Mouse (Mus musculus): ENCODE data around the gene Rbbp4.
"Not testable (repeated sequence)": the region's sequence is repeated elsewhere in the genome, so short reads cannot be mapped to it uniquely, and the experiment has no call there.

Gene Rbbp4

GRCm38 (mm10) chr4:129335216-129336074, at the start of gene Rbbp4, which contains the start of gene Zbtb8os:
TSS of gene Rbbp4 (minus strand) at chr4:129335370.
TSS of gene Zbtb8os (plus strand) at chr4:129335695.
- peak; percentile 97 for DNase-seq

GRCm38 (mm10) chr4:129384440-129384839, 49.3 kb upstream of the Rbbp4 start:
- DNase-seq: no peak

DNA sequence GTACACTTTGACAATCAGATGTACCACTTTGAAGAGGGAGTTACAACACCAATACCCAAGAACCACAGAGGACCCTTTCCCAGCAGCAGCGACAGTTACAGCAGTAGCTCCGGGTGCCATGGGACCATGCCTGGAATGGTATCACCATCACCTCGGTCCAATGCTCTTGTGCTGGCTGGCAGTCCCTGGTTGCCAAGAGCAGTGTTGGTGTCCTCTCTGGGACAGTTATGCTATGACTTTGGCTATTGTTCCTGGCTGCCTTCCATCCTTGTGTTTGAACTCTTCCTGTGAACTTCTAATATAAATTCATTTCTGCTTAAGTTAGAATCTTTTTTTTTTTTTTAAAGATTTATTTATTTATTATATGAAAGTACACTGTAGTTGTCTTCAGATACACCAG, 48.4 kb upstream of the Rbbp4 start:
- DNase-seq: no peak

DNA sequence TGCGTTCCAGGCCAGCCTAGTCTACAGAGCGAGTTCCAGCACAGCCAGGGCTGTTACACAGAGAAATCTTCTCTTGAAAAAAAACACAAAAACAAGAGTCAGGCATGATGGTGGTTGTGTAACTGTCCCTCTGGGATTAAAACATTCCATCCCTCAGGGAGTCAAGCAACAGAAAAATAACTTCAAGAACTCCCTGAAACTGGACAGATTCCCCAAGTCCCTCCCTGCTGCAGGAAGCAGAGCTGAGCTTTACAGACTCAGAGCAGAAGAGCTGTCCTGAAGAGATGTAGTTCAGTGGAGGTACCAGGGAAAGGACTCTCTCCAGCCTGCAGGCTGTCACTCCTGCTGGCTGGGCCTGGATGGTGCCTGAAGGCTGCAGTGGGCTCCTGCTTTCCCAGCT, 47.3 kb upstream of the Rbbp4 start:
- no peak for DNase-seq

GRCm38 (mm10) chr4:129382029-129382428, 46.9 kb upstream of the Rbbp4 start:
- no peak for DNase-seq

DNA sequence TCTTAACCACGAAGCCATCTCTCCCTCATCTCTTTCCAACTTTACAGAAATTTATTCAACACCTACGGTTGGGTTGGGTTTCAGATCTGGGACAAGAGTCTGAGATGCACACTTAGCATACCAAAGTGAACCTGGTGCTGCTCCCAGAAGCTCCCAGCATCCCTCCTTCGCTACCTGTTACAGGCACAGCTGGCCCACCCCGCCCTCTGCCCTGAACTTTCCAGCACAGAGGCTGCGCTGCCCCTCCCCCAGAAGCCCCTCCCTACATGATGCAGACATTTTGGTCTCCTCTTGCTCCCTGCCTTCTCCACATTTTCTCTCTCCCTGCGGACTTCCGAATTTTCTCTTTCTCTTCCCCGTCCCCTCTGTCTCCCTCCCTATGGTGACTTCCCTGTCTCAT, 46.0 kb upstream of the Rbbp4 start:
- no peak for DNase-seq

GRCm38 (mm10) chr4:129379805-129380204, 44.6 kb upstream of the Rbbp4 start:
- DNase-seq: no peak

DNA sequence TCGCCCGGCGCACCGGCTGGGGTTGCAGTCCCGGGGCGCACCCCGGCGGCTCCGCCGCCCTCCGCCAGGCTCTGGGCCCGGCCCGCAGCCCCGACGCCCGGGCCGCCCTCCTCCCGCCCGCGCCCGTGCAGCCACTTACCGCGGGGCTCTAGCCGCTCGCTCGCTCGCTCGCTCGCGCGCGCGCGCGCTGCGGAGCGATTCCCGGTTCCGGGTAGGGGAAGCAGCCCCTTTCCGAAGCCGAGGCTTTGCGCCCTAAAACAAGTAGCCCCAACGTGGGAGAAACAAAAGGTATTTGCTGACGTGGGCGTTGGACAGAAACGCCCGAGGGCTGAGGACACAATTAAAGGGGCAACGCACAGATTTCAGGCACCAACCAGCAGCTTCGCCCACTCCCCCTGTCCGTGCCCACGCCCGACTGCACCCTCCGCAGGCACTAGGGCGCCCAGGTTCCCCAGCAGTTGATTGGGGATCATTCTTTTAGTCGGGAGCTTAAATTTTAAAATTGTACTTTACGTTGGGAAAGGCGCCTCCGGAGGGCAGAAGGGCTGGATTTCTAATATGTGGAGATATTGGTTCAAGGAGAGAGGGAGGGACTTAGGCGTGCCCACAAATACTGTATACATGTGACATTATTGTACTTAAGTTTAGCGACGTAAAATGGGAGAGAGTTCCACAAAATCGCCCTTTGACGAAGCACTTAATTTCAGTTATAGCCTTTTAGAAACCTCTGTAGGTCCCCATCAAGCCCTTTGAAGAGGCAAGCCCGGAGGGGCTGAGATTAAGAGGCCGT, 42.6 kb upstream of the Rbbp4 start, which contains the start of gene Zbtb8a:
Zbtb8a (minus strand) TSS at position 516 of the 790 bp plus-strand sequence.
- peak; percentile 41 for DNase-seq

GRCm38 (mm10) chr4:129376961-129377545, 41.9 kb upstream of the Rbbp4 start:
- peak; percentile 35 for DNase-seq

DNA sequence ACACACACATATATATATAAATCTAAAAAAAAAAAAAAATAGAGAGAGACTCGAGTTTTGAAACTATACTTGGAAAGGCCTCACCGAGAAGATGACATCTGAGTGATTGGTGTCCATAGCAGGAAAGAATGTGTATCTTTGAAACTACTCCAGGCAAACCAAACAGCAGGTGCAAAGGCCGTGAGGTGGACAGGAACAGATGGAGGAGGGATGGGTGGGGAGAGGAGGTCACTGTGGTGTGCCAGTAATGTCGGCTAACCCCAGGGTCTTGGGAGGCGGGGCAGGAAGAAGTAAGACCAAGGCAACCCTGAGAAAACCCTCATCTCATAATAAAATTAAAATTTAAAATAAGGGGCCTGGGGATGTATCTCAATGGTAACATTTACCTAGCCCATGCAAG, 40.7 kb upstream of the Rbbp4 start:
- no peak for DNase-seq

DNA sequence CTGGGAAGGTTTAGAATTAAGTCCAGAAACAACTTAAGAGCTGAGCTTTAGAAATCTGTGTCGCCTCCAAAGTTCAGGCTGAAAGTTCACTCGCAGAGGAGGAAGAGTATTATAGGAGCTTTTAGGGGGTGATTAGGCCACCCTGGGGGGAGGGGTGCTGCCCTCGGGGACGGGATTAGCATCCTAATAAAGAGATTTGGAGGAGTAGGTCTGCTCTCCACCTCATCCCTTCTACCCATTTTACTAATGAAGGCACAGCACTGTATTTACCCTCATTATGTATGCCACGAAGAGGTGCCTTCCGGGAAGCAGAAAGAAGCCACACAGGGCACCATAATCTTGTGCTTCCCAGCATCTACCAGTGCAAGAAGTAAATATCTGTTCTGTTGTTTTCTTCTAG, 39.8 kb upstream of the Rbbp4 start:
- no peak for DNase-seq

GRCm38 (mm10) chr4:129374219-129374755, 39.1 kb upstream of the Rbbp4 start:
- no peak for DNase-seq

DNA sequence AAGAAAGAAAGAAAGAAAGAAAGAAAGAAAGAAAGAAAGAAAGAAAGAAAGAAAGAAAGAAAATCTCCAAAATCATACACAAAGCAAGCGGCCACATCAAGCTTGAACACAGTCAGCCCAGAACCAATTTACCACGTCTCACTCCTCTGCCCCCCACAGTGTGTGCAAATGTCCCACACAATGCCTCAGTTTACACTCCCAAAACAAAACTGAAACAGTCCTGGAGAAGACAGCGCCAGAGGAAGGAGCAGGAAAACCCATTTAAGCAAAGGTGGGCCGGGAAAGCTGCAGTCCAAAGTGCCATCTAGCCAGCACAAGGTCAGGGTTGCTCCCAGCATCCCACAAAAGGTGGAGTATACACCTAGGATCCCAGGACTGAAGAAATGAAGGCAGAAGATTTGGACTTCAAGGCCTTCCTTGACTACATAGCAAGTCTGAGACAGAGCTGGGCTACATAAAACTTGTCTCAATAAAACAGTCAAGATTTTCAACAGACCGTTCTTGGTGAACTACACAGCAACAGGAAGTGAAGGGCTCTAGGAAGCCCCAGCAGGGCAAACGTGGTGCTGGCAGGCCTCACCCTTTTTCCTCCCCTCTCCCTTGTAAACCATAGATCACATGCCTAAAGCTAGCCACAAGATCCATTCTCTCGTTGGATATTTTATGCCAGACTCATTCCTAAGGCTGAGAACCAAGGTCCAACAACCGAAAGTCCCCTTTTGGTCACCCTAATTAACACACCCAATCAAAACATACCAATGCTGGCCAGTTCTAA, 38.2 kb upstream of the Rbbp4 start:
- DNase-seq: no peak

- no peak for DNase-seq
These were observed 36.2 kb upstream of the Rbbp4 start for GRCm38 (mm10) chr4:129371391-129371790.

GRCm38 (mm10) chr4:129365224-129365623, 30.1 kb upstream of the Rbbp4 start:
- DNase-seq: no peak

GRCm38 (mm10) chr4:129364379-129364778, 29.2 kb upstream of the Rbbp4 start:
- DNase-seq: no peak

DNA sequence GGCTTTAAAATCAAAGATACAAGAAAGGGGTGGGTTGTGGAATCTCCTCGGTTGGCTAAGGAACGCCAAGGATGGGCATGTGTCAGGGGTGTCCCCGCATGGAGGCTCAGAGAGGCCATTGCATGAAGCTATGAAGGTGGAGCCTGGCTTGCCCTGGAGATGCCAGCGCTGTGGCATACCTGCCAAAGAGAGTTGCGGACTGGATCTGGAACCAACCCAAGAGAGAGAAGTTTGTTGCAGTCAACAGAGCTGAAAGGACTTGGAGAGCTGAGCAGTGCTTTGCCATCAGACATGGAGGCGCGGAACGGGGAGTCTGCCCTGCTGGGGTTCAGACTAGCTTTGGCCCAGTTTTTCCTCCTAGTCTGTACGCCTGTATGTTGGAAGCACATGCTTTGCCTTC, 28.3 kb upstream of the Rbbp4 start:
- no peak for DNase-seq

GRCm38 (mm10) chr4:129362771-129363170, 27.6 kb upstream of the Rbbp4 start:
- no peak for DNase-seq

DNA sequence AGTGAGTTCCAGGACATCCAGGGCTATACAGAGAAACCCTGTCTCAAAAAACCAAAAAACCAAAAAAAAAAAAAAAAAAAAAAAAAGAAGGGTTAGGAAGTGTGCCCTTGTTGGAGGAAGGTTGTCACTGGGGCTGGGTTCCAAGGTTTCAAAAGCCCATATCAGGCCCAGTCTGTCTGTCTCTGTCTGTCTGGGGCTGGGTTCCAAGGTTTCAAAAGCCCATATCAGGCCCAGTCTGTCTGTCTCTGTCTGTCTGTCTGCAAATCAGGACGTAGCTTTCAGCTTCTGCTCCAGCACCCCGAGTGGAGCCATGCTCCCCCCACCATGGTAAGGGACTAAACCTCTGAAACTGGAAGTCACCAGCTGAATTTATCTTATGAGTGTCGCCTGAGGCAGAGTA, 27.1 kb upstream of the Rbbp4 start:
- DNase-seq: not testable (repeated sequence)

- DNase-seq: no peak
These were observed 22.5 kb upstream of the Rbbp4 start for GRCm38 (mm10) chr4:129357613-129358163.

DNA sequence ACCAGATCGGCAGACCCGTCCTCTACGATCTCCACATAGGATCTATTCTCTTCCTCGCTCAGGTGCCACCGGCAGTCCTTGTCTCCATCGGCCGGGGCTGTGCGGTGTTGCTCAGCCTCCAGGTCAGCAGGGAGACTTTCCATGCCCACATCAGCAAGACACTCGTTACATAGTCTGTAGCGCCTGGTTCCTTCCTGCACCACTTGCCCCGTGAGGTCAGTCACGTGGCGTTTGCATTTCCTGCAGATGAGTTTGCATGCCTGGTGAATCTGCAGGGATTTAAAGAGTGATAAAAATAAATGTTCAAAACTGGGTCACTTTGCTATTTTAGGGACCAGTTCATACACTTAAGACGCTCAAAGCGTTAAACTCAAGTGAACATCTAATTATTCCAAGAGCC, 19.1 kb upstream of the Rbbp4 start:
- no peak for DNase-seq

GRCm38 (mm10) chr4:129353176-129353575, 18.0 kb upstream of the Rbbp4 start:
- DNase-seq: no peak

Measured in right cerebral cortex, postnatal 14 days (tissue).